Mouse (Mus musculus) thymus, adult 2 months (tissue): ENCODE measurements around the gene Sptb. TPM values are rescaled to one million over a fixed set of nuclear protein-coding genes. Genes with fewer than 3 reads are reported as not detected.

ENCODE experiments used
- DNase-seq: peaks from one replicate; pipeline ENCODE4 v3.0.0; 2021
- H3K27ac ChIP-seq: fragments of 200-500 bp; 2 replicates; pipeline ENCODE4 v1.5.1; 2012; ENCODE audit warnings: low read length, control low read depth; ENCODE audit not compliant: control insufficient read depth, insufficient read depth
- H3K27me3 ChIP-seq: fragments of 200-500 bp; 2 replicates; pipeline ENCODE4 v1.6.1; 2012; ENCODE audit warnings: mild to moderate bottlenecking, low read length, moderate library complexity, mixed read lengths; ENCODE audit not compliant: control insufficient read depth, insufficient read depth
- H3K36me3 ChIP-seq: fragments of 200-500 bp; 2 replicates; pipeline ENCODE4 v1.6.1; 2012; ENCODE audit warnings: mild to moderate bottlenecking, low read length, moderate library complexity; ENCODE audit not compliant: control insufficient read depth, insufficient read depth
- H3K4me1 ChIP-seq: fragments of 200-500 bp; replicated peaks from 2 replicates; pipeline ENCODE4 v1.6.1; 2012; ENCODE audit warnings: low read length; ENCODE audit not compliant: control insufficient read depth, insufficient read depth
- H3K4me3 ChIP-seq: fragments of 200-500 bp; 2 replicates; pipeline ENCODE4 v1.5.1; 2012; ENCODE audit warnings: mild to moderate bottlenecking, low read length, control low read depth, moderate library complexity; ENCODE audit not compliant: control insufficient read depth, insufficient read depth
- CTCF ChIP-seq: fragments of 200-500 bp; IDR thresholded peaks from 2 replicates; pipeline ENCODE4 v1.5.1; 2012; ENCODE audit warnings: mild to moderate bottlenecking, control low read depth, low read length, moderate library complexity, borderline replicate concordance; ENCODE audit not compliant: control insufficient read depth, poor library complexity, insufficient read depth; ENCODE audit errors: extremely low read depth
- POLR2A ChIP-seq: fragments of 200-500 bp; IDR thresholded peaks from 2 replicates; pipeline ENCODE4 v1.6.1; 2012; ENCODE audit warnings: mild to moderate bottlenecking, low read length, control low read depth, moderate library complexity; ENCODE audit not compliant: control insufficient read depth, poor library complexity, insufficient read depth; ENCODE audit errors: extremely low read depth
- WGBS: fragments of 180-500 bp; shearing (Covaris S2); methylation state at CpG from one replicate; pipeline ENCODE4 v1.1.7; 2018; 5-methylcytosine and 5-hydroxymethylcytosine counted together
- polyA plus RNA-seq: library from polyadenylated mRNA; depleted of rRNA; stranded (reverse); fragments of >200 nt; gene quantifications from 2 replicates; pipeline ENCODE4 v1.2.3, GENCODE M21; 2012

The Sptb gene
- polyA plus RNA-seq, 1 experiment = 3.0 TPM

DNA sequence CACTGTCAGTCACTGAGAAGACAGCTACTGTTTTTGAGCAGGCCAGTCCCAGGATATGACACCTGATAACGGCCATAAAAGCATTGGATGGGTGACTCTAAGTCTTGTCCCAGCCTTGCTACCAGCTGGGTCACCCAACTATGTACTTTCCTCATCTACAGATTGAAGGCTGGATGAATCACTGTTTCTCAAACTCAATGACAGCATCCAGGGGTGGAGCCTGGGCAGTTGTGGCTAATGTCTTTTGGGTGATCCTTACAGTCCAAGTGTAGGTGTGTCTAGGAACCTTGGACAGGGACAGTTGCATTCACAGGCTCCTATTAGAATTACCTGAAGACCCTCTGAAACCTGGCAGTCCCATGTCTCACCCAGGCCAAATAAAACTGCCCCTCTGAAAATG is 130.5 kb downstream of the Sptb start:
- no peak for TF ChIP-seq CTCF
- TF ChIP-seq POLR2A = no peak
- Histone ChIP-seq H3K4me1 (no peaks in the 10 kb centered on the region), H3K36me3 (no peaks in the 10 kb centered on the region), H3K27ac (no peak overlapping the region), H3K4me3 (no peak overlapping the region), H3K27me3 (no peaks in the 10 kb centered on the region)
- 100% methylated on average over 1 of the region's 1 CpGs for WGBS
- DNase-seq = no peak

DNA sequence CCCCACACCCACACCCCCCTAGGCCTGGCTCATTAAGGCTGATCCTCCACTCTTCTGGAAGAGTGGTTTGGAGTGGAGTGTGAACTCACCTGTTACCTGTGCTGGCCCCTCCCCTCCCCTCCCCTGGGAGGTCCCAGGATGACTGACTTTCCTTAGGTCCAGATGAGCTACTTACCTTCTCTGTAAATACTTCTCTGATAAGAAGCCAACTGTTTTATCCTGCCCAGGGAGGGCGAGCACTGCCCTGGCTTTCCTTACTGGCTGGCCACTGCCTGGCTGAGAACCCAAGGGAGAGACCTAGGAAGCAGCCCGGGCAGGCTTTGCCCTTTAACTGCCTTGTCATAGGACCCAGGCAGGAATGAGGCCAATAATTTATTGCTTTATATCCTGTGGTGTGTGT is 131.9 kb downstream of the Sptb start:
- TF ChIP-seq POLR2A (no peak), CTCF (no peak)
- Histone ChIP-seq H3K4me3 (no peak overlapping the region), H3K4me1 (no peaks in the 10 kb centered on the region), H3K27me3 (no peaks in the 10 kb centered on the region), H3K27ac (no peak overlapping the region), H3K36me3 (no peaks in the 10 kb centered on the region)
- WGBS = 65% methylated on average over 2 of the region's 2 CpGs
- no peak for DNase-seq

DNA sequence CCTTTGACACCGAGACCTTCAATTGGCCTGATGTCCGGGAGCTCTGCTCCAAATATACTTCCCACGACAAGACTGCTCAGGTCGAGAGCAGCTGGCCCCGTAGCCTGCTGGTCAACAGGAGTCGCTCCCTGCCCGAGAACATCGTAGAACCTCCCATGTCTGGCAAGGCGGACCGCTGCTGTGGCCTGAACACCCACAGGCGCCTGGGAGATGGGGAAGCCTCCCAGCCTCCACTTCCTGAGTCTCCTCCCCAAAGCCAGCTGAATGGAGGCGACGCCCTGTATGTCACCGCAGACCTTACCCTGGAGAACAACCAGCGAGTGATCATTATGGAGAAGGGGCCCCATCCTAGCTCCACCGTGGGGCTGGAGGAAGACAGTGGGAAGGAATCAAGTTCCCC is 132.5 kb downstream of the Sptb start:
- Histone ChIP-seq H3K27ac (no peak overlapping the region), H3K4me1 (no peaks in the 10 kb centered on the region), H3K4me3 (no peak overlapping the region), H3K36me3 (no peaks in the 10 kb centered on the region), H3K27me3 (no peaks in the 10 kb centered on the region)
- WGBS = 92% methylated on average over 16 of the region's 16 CpGs
- DNase-seq = no peak
- TF ChIP-seq CTCF = no peak
- TF ChIP-seq POLR2A = no peak

- no peak for DNase-seq
- TF ChIP-seq POLR2A (no peak), CTCF (no peak)
- no peak overlapping the region for H3K27ac ChIP-seq
- WGBS = 99% methylated on average over 8 of the region's 8 CpGs
- H3K27me3 ChIP-seq = no peaks in the 10 kb centered on the region
- no peak overlapping the region for H3K4me3 ChIP-seq
- H3K36me3 ChIP-seq = no peaks in the 10 kb centered on the region
- H3K4me1 ChIP-seq = no peaks in the 10 kb centered on the region
Measured at GRCm38 (mm10) chr12:76576806-76577205, 133.5 kb downstream of the Sptb start.

GRCm38 (mm10) chr12:76576061-76576460 is 134.3 kb downstream of the Sptb start:
- H3K4me3 ChIP-seq = no peak overlapping the region
- no peaks in the 10 kb centered on the region for H3K36me3 ChIP-seq
- no peak overlapping the region for H3K27ac ChIP-seq
- no peak for DNase-seq
- 98% methylated on average over 9 of the region's 9 CpGs for WGBS
- H3K27me3 ChIP-seq = no peaks in the 10 kb centered on the region
- no peaks in the 10 kb centered on the region for H3K4me1 ChIP-seq
- no peak for TF ChIP-seq POLR2A
- TF ChIP-seq CTCF = no peak

- 94% methylated on average over 6 of the region's 6 CpGs for WGBS
- H3K4me3 ChIP-seq = no peak overlapping the region
- no peaks in the 10 kb centered on the region for H3K36me3 ChIP-seq
- no peak overlapping the region for H3K27ac ChIP-seq
- TF ChIP-seq POLR2A (no peak), CTCF (no peak)
- no peak for DNase-seq
- no peaks in the 10 kb centered on the region for H3K27me3 ChIP-seq
- H3K4me1 ChIP-seq = no peaks in the 10 kb centered on the region
Measured at GRCm38 (mm10) chr12:76574815-76575214, 135.5 kb downstream of the Sptb start.

DNA sequence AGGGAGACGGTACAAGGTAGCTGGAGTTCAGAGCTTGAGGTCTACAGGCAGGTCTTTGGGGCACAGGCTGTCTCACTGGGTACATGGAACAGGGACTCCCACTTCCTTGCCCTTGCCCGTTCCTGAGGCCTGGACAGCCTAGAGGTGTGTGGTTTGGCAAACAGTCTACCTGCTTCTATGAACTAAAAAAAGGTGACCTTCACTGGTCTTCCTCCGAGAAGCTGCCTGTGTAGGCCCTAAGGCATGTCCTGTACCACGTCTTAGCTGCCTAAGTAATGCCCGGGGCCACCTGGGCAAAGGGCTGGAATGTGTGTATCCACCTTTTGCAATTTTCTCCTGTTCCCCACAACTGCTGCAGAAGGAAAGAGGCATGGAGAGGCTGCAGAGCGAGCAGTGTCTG is 137.0 kb downstream of the Sptb start:
- 95% methylated on average over 6 of the region's 6 CpGs for WGBS
- H3K36me3 ChIP-seq = no peaks in the 10 kb centered on the region

More for the DNA sequence above, 137.0 kb downstream of the Sptb start:
- Histone ChIP-seq H3K4me3 (no peak overlapping the region), H3K4me1 (no peaks in the 10 kb centered on the region), H3K27ac (no peak overlapping the region), H3K27me3 (no peaks in the 10 kb centered on the region)
- DNase-seq = no peak
- TF ChIP-seq POLR2A (no peak), CTCF (no peak)
